Mouse (Mus musculus) spleen, adult 2 months (tissue): Measurements from ENCODE around the gene Gpr158. TPM values are rescaled to one million over a fixed set of nuclear protein-coding genes. Genes with fewer than 3 reads are reported as not detected.

Experiments used
- DNase-seq, 2 experiments: peaks; one replicate each; pipeline versions ENCODE4 v3.0.0 to v3.0.0-alpha.2; 2012 to 2021; ENCODE audit warnings: low spot score in 2 of 2, low read depth in 1 of 2
- H3K27ac ChIP-seq: fragments of 200-500 bp; 2 replicates; pipeline ENCODE4 v1.5.1; 2012; ENCODE audit warnings: low read length, inconsistent platforms; ENCODE audit not compliant: insufficient read depth
- H3K27me3 ChIP-seq: fragments of 200-500 bp; 2 replicates; pipeline ENCODE4 v1.6.1; 2012; ENCODE audit warnings: mild to moderate bottlenecking, moderate library complexity, low read length, inconsistent platforms; ENCODE audit not compliant: control insufficient read depth, insufficient read depth
- H3K36me3 ChIP-seq: fragments of 200-500 bp; 2 replicates; pipeline ENCODE4 v1.6.1; 2012; ENCODE audit warnings: mild to moderate bottlenecking, low read length, inconsistent platforms; ENCODE audit not compliant: control insufficient read depth, insufficient read depth
- H3K4me1 ChIP-seq: fragments of 200-500 bp; 2 replicates; pipeline ENCODE4 v1.6.1; 2011; ENCODE audit warnings: inconsistent platforms; ENCODE audit not compliant: control insufficient read depth, insufficient read depth, insufficient read length
- H3K4me3 ChIP-seq: fragments of 200-500 bp; 2 replicates; pipeline ENCODE4 v1.5.1; 2011; ENCODE audit warnings: mild to moderate bottlenecking, inconsistent platforms; ENCODE audit not compliant: insufficient read depth, insufficient read length; ENCODE audit errors: extremely low read depth
- CTCF ChIP-seq: fragments of 200-500 bp; IDR thresholded peaks from 2 replicates; pipeline ENCODE4 v1.5.1; 2011; ENCODE audit warnings: mild to moderate bottlenecking, inconsistent platforms; ENCODE audit not compliant: insufficient read depth, insufficient read length, insufficient replicate concordance; ENCODE audit errors: extremely low read depth
- POLR2A ChIP-seq: fragments of 200-500 bp; IDR thresholded peaks from 2 replicates; pipeline ENCODE4 v1.6.1; 2011; ENCODE audit warnings: low read depth, low read length, inconsistent platforms
- WGBS: fragments of 180-500 bp; shearing (Covaris S2); methylation state at CpG from one replicate; pipeline ENCODE4 v1.1.7; 2018; 5-methylcytosine and 5-hydroxymethylcytosine counted together
- polyA plus RNA-seq: library from polyadenylated mRNA; depleted of rRNA; stranded (reverse); fragments of >200 nt; gene quantifications from 2 replicates; pipeline ENCODE4 v1.2.3, GENCODE M21; 2012

Gene Gpr158
- polyA plus RNA-seq, 1 experiment: not detected

DNA sequence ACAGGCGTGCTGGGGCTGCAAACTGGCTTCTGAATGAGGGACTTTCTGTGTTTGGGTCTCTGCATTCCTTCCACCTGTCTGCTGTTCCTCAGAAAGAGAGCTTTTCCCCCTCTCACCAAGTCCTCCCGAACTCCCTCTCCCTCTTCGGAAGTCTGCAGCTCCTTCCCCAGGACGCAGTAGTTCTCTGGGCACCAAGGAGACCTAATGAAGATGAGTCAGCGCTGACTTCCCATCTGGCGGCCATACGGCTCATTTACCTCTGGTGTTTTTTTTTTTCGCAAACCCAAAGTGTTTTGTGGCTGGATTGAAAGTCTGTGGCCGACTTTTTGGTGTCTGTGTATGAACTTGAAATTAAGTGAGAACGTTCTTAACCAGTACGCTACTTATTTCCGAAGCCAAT lies 30.0 kb downstream of the Gpr158 start:
- H3K27ac ChIP-seq: no peak overlapping the region
- TF ChIP-seq CTCF (no peak), POLR2A (no peak)
- H3K4me1 ChIP-seq: no peaks in the 10 kb centered on the region; the same call in 1 of the 2 replicates
- H3K4me3 ChIP-seq: no peak overlapping the region
- H3K27me3 ChIP-seq: no peaks in the 10 kb centered on the region
- H3K36me3 ChIP-seq: no peaks in the 10 kb centered on the region
- 84% methylated on average over 12 of the region's 12 CpGs for WGBS
- no peak for DNase-seq

- Histone ChIP-seq H3K4me3 (no peak overlapping the region), H3K4me1 (no peaks in the 10 kb centered on the region; the same call in 1 of the 2 replicates), H3K36me3 (no peaks in the 10 kb centered on the region), H3K27ac (no peak overlapping the region), H3K27me3 (no peaks in the 10 kb centered on the region)
- WGBS: 86% methylated on average over 3 of the region's 3 CpGs
- TF ChIP-seq CTCF (no peak), POLR2A (no peak)
- DNase-seq: no peak
Observed at GRCm38 (mm10) chr2:21399657-21400056, 32.3 kb downstream of the Gpr158 start.

GRCm38 (mm10) chr2:21405617-21406016 lies 38.3 kb downstream of the Gpr158 start:
- Histone ChIP-seq H3K27me3 (no peaks in the 10 kb centered on the region), H3K27ac (no peak overlapping the region), H3K4me3 (no peak overlapping the region), H3K36me3 (no peaks in the 10 kb centered on the region), H3K4me1 (no peaks in the 10 kb centered on the region)
- TF ChIP-seq POLR2A (no peak), CTCF (no peak)
- 85% methylated on average over 3 of the region's 3 CpGs for WGBS
- DNase-seq: no peak

GRCm38 (mm10) chr2:21407443-21407985 lies 40.2 kb downstream of the Gpr158 start:
- Histone ChIP-seq H3K27me3 (no peaks in the 10 kb centered on the region), H3K4me3 (no peak overlapping the region), H3K4me1 (no peaks in the 10 kb centered on the region), H3K36me3 (no peaks in the 10 kb centered on the region), H3K27ac (no peak overlapping the region)
- whole genome bisulfite sequencing: 92% methylated on average over 2 of the region's 2 CpGs
- DNase-seq: no peak
- TF ChIP-seq CTCF (no peak), POLR2A (no peak)

GRCm38 (mm10) chr2:21408821-21409220 lies 41.5 kb downstream of the Gpr158 start:
- H3K4me1 ChIP-seq: no peaks in the 10 kb centered on the region
- H3K27me3 ChIP-seq: no peaks in the 10 kb centered on the region
- no peaks in the 10 kb centered on the region for H3K36me3 ChIP-seq
- TF ChIP-seq CTCF (no peak), POLR2A (no peak)
- WGBS: 73% methylated on average over 3 of the region's 3 CpGs
- no peak overlapping the region for H3K27ac ChIP-seq
- no peak overlapping the region for H3K4me3 ChIP-seq
- no peak for DNase-seq

- Histone ChIP-seq H3K4me3 (no peak overlapping the region), H3K27ac (no peak overlapping the region), H3K27me3 (no peaks in the 10 kb centered on the region), H3K4me1 (no peaks in the 10 kb centered on the region), H3K36me3 (no peaks in the 10 kb centered on the region)
- TF ChIP-seq CTCF (no peak), POLR2A (no peak)
- DNase-seq: no peak
- WGBS: 64% methylated on average over 2 of the region's 2 CpGs
Observed at GRCm38 (mm10) chr2:21430288-21430687, 62.9 kb downstream of the Gpr158 start.

GRCm38 (mm10) chr2:21431182-21431581 lies 63.8 kb downstream of the Gpr158 start:
- H3K4me3 ChIP-seq: no peak overlapping the region
- no peaks in the 10 kb centered on the region for H3K36me3 ChIP-seq
- H3K27ac ChIP-seq: no peak overlapping the region
- WGBS: 79% methylated on average over 6 of the region's 6 CpGs
- no peaks in the 10 kb centered on the region for H3K4me1 ChIP-seq
- no peaks in the 10 kb centered on the region for H3K27me3 ChIP-seq
- no peak for DNase-seq
- no peak for TF ChIP-seq CTCF
